Mouse (Mus musculus): Measurements from ENCODE around the gene Tle6. TPM values are rescaled to one million over a fixed set of nuclear protein-coding genes. Genes with fewer than 3 reads are reported as not detected.

The Tle6 gene
- total RNA-seq, 2 experiments from 2014 or later: 4.2 to 5.8 TPM

DNA sequence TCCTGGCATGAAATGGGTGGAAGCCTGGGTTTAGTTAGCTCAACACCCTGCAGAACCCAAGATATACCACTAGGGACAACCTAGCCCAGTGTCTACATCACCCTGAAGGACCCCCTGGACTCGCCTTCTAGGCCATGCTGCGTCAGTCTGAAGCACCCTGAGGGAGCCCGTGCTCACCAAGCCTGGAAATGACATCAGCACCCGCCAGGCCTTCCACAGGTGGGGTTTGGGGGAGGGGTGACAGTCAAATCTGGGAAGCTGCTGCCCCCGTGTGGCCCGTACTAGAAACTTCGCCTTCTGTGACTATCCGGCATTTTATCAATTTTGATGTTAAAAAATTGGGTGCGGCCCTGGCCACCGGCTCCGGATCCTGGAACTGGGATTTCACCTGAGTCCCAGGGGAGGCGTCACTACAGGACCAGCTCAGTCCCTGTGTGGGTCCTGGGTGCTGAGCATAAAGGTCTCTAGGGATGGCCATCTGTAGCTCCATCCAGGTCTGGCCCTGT lies 49.2 kb downstream of the Tle6 start:
- intact Hi-C loops (cut with DNase I): loop anchor here (2.0 to 10.0 kb wide), 2 partner anchors 49 to 1867 kb away; partner anchors contain the start of genes Cdc34 and Gzmm
- peak; percentile 83 to 88 for DNase-seq (ENCODE audit: low spot score in 2 of 2)

- intact Hi-C loops (cut with DNase I): loop anchor here (2.0 to 10.0 kb wide), 2 partner anchors 47 to 1865 kb away; partner anchors contain the start of genes Cdc34 and Gzmm
- DNase-seq (ENCODE audit: low spot score in 2 of 2): no peak
Observed at GRCm38 (mm10) chr10:81550257-81550656, 50.6 kb downstream of the Tle6 start.

DNA sequence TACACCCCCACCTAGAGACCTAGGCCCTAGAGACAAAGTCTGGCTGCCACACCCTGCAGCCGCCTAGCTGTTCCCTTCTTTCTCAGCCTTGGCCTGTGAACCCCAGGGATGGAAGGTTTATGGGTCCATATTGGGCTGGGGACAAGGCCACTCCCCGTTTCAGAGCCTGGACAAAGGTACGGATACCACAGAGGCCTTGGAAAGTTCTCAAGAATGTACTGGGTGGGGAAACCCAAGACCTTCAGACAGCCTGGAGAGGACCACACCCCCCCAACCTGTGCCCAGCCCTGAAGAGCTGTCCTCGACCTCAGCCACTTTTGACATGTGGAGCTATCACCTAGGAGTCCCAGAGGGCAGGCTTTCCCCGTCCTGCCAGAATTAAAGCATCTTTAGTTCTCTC lies 51.9 kb downstream of the Tle6 start:
- DNase-seq (ENCODE audit: low spot score in 2 of 2): no peak
- intact Hi-C loops (cut with DNase I): no loop called here

- intact Hi-C loops (cut with DNase I): no loop called here
- DNase-seq (ENCODE audit: low spot score in 2 of 2): no peak
Observed at GRCm38 (mm10) chr10:81546788-81547571, 53.9 kb downstream of the Tle6 start.

DNA sequence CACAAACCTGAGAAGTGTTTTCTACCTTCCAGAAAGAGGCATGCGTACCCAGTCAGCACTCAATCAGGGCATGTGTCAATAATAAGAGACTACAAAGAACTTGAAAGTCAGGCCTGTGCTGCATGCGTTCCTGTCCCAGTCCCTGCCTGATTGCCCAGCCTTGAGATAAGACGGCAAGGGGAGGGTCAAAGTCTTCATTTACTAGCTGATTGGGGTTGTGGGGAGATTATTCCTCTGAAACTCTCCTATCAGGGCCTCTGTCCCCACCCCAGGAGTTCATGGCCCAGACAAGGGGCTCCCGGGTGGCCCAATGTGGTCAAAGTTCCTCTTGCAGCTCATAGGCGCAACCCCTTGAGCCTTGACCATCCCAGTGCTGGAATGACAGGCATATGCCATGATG lies 54.5 kb downstream of the Tle6 start:
- no peak for DNase-seq (ENCODE audit: low spot score in 2 of 2)
- intact Hi-C loops (cut with DNase I): no loop called here

DNA sequence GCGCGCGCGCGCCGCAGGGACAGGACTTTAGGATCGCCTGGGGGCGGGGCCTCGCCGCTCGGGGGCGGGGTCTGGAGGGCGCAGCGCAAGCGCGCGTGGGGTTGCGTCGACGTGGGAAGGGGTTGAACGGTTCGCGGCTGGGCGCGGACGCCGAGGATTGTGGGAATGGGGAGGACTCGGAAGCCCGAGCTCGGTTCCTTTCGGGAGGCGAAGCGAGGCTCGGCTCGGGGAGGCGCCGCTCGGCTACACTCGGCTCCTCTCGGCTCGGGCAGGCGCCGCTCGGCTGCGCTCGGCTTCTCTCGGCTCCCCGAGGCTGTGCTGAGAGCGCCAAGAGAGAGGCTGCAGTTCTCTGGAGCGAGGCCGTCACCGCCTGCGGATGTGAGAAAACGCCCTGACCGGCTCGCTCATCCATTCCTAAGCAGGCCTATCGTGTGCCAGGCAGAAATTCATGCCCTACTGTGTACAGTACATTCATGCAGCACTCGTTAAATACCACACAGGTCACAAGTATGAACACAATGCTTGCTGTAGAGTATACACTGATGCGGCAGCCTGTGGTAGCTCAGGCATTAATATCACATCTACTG lies 55.6 kb downstream of the Tle6 start, which contains the start of gene Gna11:
Gene Gna11, minus strand, starts transcription at position 30 of the 587 bp plus-strand sequence.
- intact Hi-C loops (cut with DNase I): no loop called here
- peak; percentile 99 for DNase-seq (ENCODE audit: low spot score in 2 of 2)

DNA sequence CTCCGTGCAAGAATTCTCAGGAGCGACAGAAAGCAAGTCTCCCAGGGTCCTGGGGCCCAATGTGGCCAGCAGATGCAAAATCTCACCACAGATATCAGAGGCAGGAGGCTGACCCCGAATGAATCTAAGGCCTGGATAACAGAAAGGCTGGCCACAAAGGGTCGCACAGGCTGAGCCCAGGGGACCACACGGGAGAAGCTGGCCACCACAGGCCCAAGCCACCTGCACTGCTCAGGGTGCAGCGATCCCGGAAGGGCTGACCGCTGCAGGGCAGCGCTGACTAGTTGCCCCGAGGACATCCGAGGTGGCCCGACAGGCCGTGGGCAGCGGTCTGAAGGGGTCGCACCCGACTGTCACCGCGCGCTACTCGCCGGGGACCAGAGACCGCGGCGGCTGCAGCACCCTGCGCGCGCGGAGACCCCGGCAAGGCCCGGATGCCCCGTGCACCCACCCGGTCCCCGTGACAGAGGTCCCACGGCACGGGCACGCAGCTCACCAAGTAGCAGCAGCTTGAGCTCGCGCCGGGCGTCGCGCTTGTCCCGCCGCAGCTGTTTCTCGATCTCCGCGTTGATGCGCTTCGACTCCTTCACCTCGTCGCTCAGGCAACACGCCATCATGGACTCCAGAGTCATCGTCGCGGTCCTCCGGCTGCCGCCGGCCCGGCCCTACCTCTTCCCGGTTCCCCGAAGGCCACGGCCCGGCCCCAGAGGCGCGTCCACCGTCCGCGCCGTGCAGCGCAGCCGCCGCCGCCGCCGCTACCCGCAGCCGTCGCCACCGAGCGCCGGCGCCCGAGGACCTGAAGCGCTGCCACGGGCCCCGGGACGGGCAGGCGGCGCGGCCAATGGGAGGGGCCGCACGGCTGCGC lies 56.3 kb downstream of the Tle6 start:
- intact Hi-C loops (cut with DNase I): no loop called here
- no peak for DNase-seq (ENCODE audit: low spot score in 2 of 2)

- intact Hi-C loops (cut with DNase I): no loop called here
- DNase-seq (ENCODE audit: low spot score in 2 of 2): no peak
Observed at GRCm38 (mm10) chr10:81543633-81544032, 57.2 kb downstream of the Tle6 start.

GRCm38 (mm10) chr10:81542727-81543460 lies 58.0 kb downstream of the Tle6 start:
- intact Hi-C loops (cut with DNase I): no loop called here
- no peak for DNase-seq (ENCODE audit: low spot score in 2 of 2)

DNA sequence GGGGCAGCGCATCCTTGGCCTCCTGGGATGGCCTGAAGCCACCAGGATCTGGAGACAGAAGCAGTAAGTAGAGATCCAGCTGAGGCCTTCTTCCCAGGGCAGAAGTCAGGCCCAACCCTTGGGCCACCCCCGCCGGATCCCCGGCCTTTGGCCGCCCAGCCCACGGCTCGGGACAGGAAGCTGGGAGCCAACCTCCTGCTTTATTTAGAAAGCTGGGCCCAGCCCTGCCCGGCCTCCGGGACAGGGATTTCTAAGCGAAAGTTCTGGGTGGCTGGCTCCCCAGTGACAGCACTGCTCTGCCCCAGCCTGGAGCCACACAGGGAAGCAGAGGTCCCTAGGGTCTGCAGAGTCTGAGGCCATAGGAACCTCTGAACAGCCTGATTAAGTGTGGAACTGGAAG lies 59.1 kb downstream of the Tle6 start:
- intact Hi-C loops (cut with DNase I): no loop called here
- no peak for DNase-seq (ENCODE audit: low spot score in 2 of 2)

- intact Hi-C loops (cut with DNase I): no loop called here
- DNase-seq (ENCODE audit: low spot score in 2 of 2): no peak
Observed at GRCm38 (mm10) chr10:81541363-81541762, 59.5 kb downstream of the Tle6 start.

Other genes with a start within 250 kb of the Tle6 start
- gene Mfsd12, start 243.6 kb downstream of the Tle6 start, total RNA-seq (2021): 10 to 100 TPM; 39.3 to 41.1 TPM
- gene 4930404N11Rik, start 235.3 kb downstream of the Tle6 start, total RNA-seq (2021): 1 to 10 TPM in 1 of 2 experiments, under 1 TPM in 1; 0.78 to 2.2 TPM
- gene Fzr1, start 222.6 kb downstream of the Tle6 start, total RNA-seq (2021): 10 to 100 TPM; 63.5 to 70.2 TPM
- gene Dohh, start 216.6 kb downstream of the Tle6 start, total RNA-seq (2021): 10 to 100 TPM; 83.7 to 87.7 TPM
- 1 to 10 TPM; 3.5 to 4.2 TPM for gene Gm48551, start 216.6 kb downstream of the Tle6 start, total RNA-seq (2021)
- gene Gm48552, start 212.1 kb downstream of the Tle6 start, total RNA-seq (2021): 1 to 10 TPM; 4.0 to 4.1 TPM
- 1 to 10 TPM in 1 of 2 experiments, under 1 TPM in 1; 0.89 to 1.5 TPM for gene Smim24, start 208.0 kb downstream of the Tle6 start, total RNA-seq (2021)
- 10 to 100 TPM; 81.1 to 87.3 TPM for gene Nfic, start 145.4 kb downstream of the Tle6 start, total RNA-seq (2021)
- 100 to 1,000 TPM; 285 to 286 TPM for gene Celf5, start 118.4 kb downstream of the Tle6 start, total RNA-seq (2021)
- 10 to 100 TPM; 76.4 to 77.0 TPM for gene Ncln, start 104.7 kb downstream of the Tle6 start, total RNA-seq (2021)
- under 1 TPM; 0.53 to 0.73 TPM for gene S1pr4, start 100.9 kb downstream of the Tle6 start, total RNA-seq (2021)
- 1 to 10 TPM; 2.0 to 3.1 TPM for gene Gna15, start 76.8 kb downstream of the Tle6 start, total RNA-seq (2021)
- gene Gna11, start 55.9 kb downstream of the Tle6 start, total RNA-seq (2021): 100 to 1,000 TPM; 101 to 107 TPM
- gene Aes, start 41.6 kb downstream of the Tle6 start, total RNA-seq (2021): 100 to 1,000 TPM; 630 to 638 TPM
- gene Tle2, start 26.5 kb downstream of the Tle6 start, total RNA-seq (2021): 10 to 100 TPM; 28.8 to 30.3 TPM
- 1 to 10 TPM; 3.1 to 3.8 TPM for gene BC025920, start 5.2 kb upstream of the Tle6 start, total RNA-seq (2021)
- 10 to 100 TPM; 22.1 to 25.3 TPM for gene Sirt6, start 26.7 kb upstream of the Tle6 start, total RNA-seq (2021)
- 10 to 100 TPM; 35.9 to 36.7 TPM for gene Ankrd24, start 27.5 kb upstream of the Tle6 start, total RNA-seq (2021)
- gene Gm10778, start 48.0 kb upstream of the Tle6 start, total RNA-seq (2021): 1 to 10 TPM; 4.6 to 4.8 TPM
- gene Zfp433, start 103.8 kb upstream of the Tle6 start, total RNA-seq (2021): 1 to 10 TPM; 7.2 to 8.3 TPM
- 1 to 10 TPM; 8.5 to 9.1 TPM for gene Gm3055, start 170.1 kb upstream of the Tle6 start, total RNA-seq (2021)
- 1 to 10 TPM; 2.3 to 2.9 TPM for gene Gm4767, start 211.1 kb upstream of the Tle6 start, total RNA-seq (2021)